Mouse (Mus musculus) layer of hippocampus, adult 8-10 months (tissue): ENCODE measurements at regions not wholly inside any gene's neighbourhood (a gene's known extent, or its start where the extent isn't known, plus 50 kb on each side); places are given as distances from the start of the nearest gene placed in this dataset.
A peak's percentile ranks its signal among the peaks of the same experiment; 100 is the strongest.

Experiments
- DNase-seq, 2 experiments: peaks; one replicate each; pipeline ENCODE4 v3.0.0; 2022; ENCODE audit warnings: low spot score in 2 of 2

- DNase-seq = no peak
Observed at GRCm38 (mm10) chr1:187413881-187414280, 194.7 kb upstream of the Esrrg start.

GRCm38 (mm10) chr1:187418186-187419140, 190.1 kb upstream of the Esrrg start:
- DNase-seq = no peak

GRCm38 (mm10) chr1:187428536-187429215, 179.9 kb upstream of the Esrrg start:
- DNase-seq = no peak

- no peak for DNase-seq
Observed at GRCm38 (mm10) chr1:187433716-187434634, 174.6 kb upstream of the Esrrg start.

- no peak for DNase-seq
Observed at GRCm38 (mm10) chr1:187439170-187439914, 169.2 kb upstream of the Esrrg start.

GRCm38 (mm10) chr1:187441668-187442193, 166.9 kb upstream of the Esrrg start:
- no peak for DNase-seq

GRCm38 (mm10) chr1:187446511-187446910, 162.1 kb upstream of the Esrrg start:
- DNase-seq = peak; percentile 25 to 36

- peak; percentile 37 to 69 for DNase-seq
Observed at GRCm38 (mm10) chr1:187448173-187448572, 160.4 kb upstream of the Esrrg start.

- DNase-seq = no peak
Observed at GRCm38 (mm10) chr1:187450106-187450505, 158.5 kb upstream of the Esrrg start.

GRCm38 (mm10) chr1:187452189-187452588, 156.4 kb upstream of the Esrrg start:
- DNase-seq = peak in 1 of 2 experiments; percentile 30

GRCm38 (mm10) chr1:187454431-187454830, 154.2 kb upstream of the Esrrg start:
- no peak for DNase-seq

GRCm38 (mm10) chr1:187484821-187485220, 123.8 kb upstream of the Esrrg start:
- DNase-seq = no peak

GRCm38 (mm10) chr1:187487948-187488690, 120.5 kb upstream of the Esrrg start:
- no peak for DNase-seq

- no peak for DNase-seq
Observed at GRCm38 (mm10) chr1:187489452-187489851, 119.1 kb upstream of the Esrrg start.

- DNase-seq = no peak
Observed at GRCm38 (mm10) chr1:187505368-187505767, 103.2 kb upstream of the Esrrg start.

- DNase-seq = no peak
Observed at GRCm38 (mm10) chr1:187507217-187507616, 101.4 kb upstream of the Esrrg start.

- DNase-seq = no peak
Observed at GRCm38 (mm10) chr1:187531349-187531922, 77.2 kb upstream of the Esrrg start.

- DNase-seq = no peak
Observed at GRCm38 (mm10) chr1:187536263-187536662, 72.3 kb upstream of the Esrrg start.

GRCm38 (mm10) chr1:187556718-187557117, 51.9 kb upstream of the Esrrg start:
- DNase-seq = no peak
